Mouse (Mus musculus) ES-Bruce4 (cell line): ENCODE data around the gene Zswim7.

Experiments used
- CTCF ChIP-seq: IDR thresholded peaks from one replicate; pipeline ENCODE4 v1.8.1; 2011; ENCODE audit warnings: low read depth, low read length
- POLR2A ChIP-seq: IDR thresholded peaks from one replicate; pipeline ENCODE4 v1.8.1; 2011; ENCODE audit warnings: low read length; ENCODE audit not compliant: insufficient read depth

DNA sequence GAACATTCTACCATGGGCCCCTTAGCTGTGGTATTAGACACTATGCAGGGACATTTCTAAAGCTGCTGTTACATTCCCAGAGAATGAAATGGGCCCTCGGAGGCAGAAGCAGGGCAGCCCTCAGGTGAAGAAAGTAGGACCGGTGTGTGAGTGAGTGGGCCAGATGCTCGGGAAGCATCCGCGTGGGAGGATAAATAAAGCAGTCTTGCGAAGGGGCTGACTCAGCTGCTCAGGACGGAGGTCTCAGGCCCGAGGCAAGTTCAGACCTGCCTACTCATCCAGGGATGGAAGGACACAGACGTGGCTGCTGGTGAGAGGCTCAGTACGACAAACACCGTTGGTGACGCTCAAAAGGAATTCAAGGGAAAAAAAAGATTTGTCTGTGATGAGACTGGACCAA, 12.1 kb downstream of the Zswim7 start:
- TF ChIP-seq CTCF = no peak
- no peak for TF ChIP-seq POLR2A
